Mouse (Mus musculus) embryonic facial prominence, embryonic 10.5 days (tissue): Measurements from ENCODE around the gene Dcaf7. TPM values are rescaled to one million over a fixed set of nuclear protein-coding genes. Genes with fewer than 3 reads are reported as not detected.

Experiments
- DNase-seq: peaks from one replicate; pipeline ENCODE4 v3.0.0-alpha.2; 2017; ENCODE audit warnings: low spot score
- H3K27ac ChIP-seq: fragments of 300-500 bp; sonication (generic); replicated peaks from 2 replicates; pipeline ENCODE4 v1.5.1; 2016; ENCODE audit warnings: mild to moderate bottlenecking
- H3K27me3 ChIP-seq: fragments of 300-500 bp; sonication (generic); replicated peaks from 2 replicates; pipeline ENCODE4 v1.6.1; 2016; ENCODE audit warnings: low read depth, mild to moderate bottlenecking; ENCODE audit not compliant: poor library complexity, severe bottlenecking
- H3K36me3 ChIP-seq: fragments of 300-500 bp; sonication (generic); replicated peaks from 2 replicates; pipeline ENCODE4 v1.6.1; 2016; ENCODE audit warnings: mild to moderate bottlenecking, moderate library complexity
- H3K4me1 ChIP-seq: fragments of 300-500 bp; sonication (generic); 2 replicates; pipeline ENCODE4 v1.6.1; 2016
- H3K4me3 ChIP-seq: fragments of 300-500 bp; sonication (generic); 2 replicates; pipeline ENCODE4 v1.5.1; 2016; ENCODE audit warnings: mild to moderate bottlenecking, moderate library complexity
- H3K9me3 ChIP-seq: fragments of 300-500 bp; sonication (generic); 2 replicates; pipeline ENCODE4 v1.6.1; 2016; ENCODE audit warnings: mild to moderate bottlenecking
- WGBS: fragments of 180-500 bp; shearing (Covaris S2); methylation state at CpG from one replicate; pipeline ENCODE4 v1.1.7; 2016; 5-methylcytosine and 5-hydroxymethylcytosine counted together
- polyA plus RNA-seq: library from polyadenylated mRNA; unstranded; fragments of >200 nt; fragmentation: Nextera tagmentation; extraction: Ambion mirVana; gene quantifications from 2 replicates; pipeline ENCODE4 v1.2.1, GENCODE M21; 2016

Gene Dcaf7
- polyA plus RNA-seq, 1 experiment from 2014 or later = 91.2 TPM

DNA sequence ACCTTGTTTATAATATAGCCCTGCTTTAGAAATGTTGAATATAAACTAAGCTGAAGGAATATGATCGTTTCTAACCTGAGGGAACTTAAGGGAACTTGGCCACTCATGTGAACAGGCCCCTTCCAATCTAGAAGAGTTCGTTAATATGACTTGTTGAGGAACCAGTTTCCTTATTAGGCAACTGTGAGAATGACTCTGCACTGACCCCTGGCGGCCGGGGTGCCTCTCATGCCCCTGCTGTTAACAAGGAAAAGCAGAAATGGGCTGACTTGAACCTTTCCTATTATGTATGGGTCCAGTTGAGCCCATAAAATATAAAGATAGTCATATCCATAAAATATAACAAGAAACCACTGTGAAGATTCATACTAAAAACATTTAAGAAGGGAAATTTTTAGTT, 39.6 kb downstream of the Dcaf7 start:
- no peaks in the 10 kb centered on the region for H3K27me3 ChIP-seq
- no peaks in the 10 kb centered on the region for H3K4me1 ChIP-seq
- peak; percentile 86 for DNase-seq
- H3K27ac ChIP-seq = no peak overlapping the region
- WGBS = 6% methylated on average over 4 of the region's 4 CpGs
- no peaks in the 10 kb centered on the region for H3K9me3 ChIP-seq
- H3K36me3 ChIP-seq = peaks cover 33% of the 10 kb centered on the region
- H3K4me3 ChIP-seq = no peak overlapping the region

DNA sequence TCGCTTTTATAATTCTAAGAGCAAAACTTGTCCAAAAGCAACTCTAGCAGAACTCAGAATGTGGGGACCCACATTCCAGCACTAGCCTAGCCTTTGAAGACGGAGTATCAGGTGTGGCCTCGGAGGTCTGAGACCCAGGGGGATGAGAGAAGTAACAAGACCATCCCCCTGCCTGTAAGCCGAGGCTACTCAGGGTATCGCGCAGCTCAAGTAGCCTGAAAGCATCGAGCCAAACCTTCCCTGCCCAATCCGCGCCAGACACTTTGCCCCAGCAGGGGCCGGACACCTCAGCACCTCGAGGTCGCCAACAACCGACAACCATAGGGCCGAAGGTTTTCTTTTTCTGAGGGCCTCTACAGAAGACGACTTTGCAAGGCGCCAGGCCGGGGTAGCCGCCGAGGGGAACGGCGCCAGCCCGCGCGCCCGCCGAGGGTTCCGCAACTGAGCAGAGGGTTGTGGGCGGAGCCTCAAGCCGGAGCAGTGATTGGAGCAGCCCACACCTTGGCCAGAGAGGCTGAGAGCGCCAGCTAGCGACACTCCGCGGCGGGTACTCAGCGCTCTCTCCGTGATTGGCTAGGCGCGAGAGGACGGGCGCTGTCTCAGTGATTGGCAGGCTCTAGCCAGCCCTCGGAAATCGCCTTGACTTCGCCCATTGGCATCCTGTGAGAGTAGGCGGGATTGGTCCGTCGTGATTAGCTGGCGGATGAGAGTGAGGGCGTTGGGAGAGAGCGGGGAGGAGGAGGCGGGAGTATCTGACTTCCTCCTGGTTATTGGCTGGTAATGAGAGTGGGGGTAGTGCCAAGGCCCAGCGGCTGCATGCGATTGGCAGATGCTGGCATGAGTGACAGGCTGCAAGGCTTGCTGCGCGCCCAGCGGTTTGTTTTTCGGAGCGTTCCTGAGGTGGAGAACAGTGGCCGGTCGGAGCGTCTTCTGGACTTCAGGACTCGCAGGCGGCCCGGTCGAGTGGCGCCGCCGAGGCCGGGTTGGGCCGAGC, 47.3 kb downstream of the Dcaf7 start, which contains the start of gene Map3k3:
TSS of gene Map3k3 (plus strand) at position 906 of the 994 bp plus-strand sequence.
- peak within 1 kb of the TSS; percentile 94 for H3K27ac ChIP-seq
- no peaks in the 10 kb centered on the region for H3K9me3 ChIP-seq
- no peaks in the 10 kb centered on the region for H3K36me3 ChIP-seq
- no peaks in the 10 kb centered on the region for H3K27me3 ChIP-seq
- H3K4me3 ChIP-seq = peak within 1 kb of the TSS; percentile 87
- peak; percentile 99 for DNase-seq
- H3K4me1 ChIP-seq = peaks cover 26% of the 10 kb centered on the region
- WGBS = under 1% methylated on average over 69 of the region's 69 CpGs

DNA sequence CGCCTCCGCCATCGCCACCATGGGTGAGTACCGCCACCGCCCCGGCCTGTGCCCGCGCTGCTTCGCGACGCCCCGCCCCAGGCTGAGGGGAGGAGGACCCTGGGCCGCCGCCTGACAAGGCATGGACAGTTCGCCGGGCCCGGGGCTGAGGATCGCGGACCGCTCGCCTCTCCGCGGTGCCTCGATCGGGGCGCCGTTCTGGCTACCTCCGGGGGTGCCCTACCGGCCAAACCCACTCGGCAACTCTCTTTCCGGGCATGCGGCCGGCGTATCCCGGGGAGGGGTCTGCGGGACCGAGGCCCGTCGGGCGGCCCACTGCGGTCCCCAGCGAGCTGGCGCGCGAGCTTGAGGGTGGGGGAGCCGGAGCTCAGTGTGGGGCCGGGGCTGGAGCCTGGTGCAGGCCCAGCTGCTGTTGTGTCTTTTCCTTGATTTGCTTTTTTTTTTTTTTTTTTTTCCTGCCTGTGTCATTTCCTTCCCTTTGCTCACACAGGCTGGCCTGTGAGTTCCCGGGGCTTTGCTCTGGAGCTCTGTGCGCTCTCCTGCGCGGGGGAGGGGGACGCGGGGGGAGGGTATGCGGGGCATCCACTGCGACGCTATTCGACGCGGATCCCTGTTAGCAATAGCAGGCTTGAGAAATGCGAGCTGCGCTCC, 48.4 kb downstream of the Dcaf7 start:
- no peaks in the 10 kb centered on the region for H3K36me3 ChIP-seq
- H3K27ac ChIP-seq = peak overlapping the region; percentile 94
- H3K4me3 ChIP-seq = peak overlapping the region; percentile 87
- no peaks in the 10 kb centered on the region for H3K27me3 ChIP-seq
- H3K4me1 ChIP-seq = peaks cover 26% of the 10 kb centered on the region
- under 1% methylated on average over 61 of the region's 61 CpGs for WGBS
- DNase-seq = peak; percentile 86
- no peaks in the 10 kb centered on the region for H3K9me3 ChIP-seq

DNA sequence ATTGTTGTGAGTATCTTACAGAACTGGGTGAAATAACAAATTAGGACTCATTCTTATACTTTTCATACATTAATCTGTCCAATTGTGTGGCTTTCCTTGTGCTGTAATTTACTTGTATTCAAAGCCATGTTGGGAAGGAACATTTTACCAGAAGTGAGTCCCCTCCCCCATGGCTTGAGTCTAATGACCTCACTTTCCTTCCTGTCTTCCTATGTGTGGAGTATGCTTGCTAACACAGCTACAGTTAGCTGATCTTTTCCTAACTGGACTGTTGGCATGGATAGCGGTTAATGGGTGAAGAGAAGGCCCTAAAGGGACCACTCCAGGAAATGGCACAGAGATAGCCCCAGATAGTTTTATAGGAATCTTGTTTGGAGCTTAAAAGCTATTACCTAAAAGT, 61.6 kb downstream of the Dcaf7 start:
- no peak for DNase-seq
- 92% methylated on average over 1 of the region's 1 CpGs for WGBS
- H3K4me3 ChIP-seq = no peak overlapping the region
- no peaks in the 10 kb centered on the region for H3K4me1 ChIP-seq
- no peaks in the 10 kb centered on the region for H3K27me3 ChIP-seq
- H3K36me3 ChIP-seq = peaks cover 37% of the 10 kb centered on the region
- no peak overlapping the region; the same call in 1 of the 2 replicates for H3K27ac ChIP-seq
- no peaks in the 10 kb centered on the region for H3K9me3 ChIP-seq

DNA sequence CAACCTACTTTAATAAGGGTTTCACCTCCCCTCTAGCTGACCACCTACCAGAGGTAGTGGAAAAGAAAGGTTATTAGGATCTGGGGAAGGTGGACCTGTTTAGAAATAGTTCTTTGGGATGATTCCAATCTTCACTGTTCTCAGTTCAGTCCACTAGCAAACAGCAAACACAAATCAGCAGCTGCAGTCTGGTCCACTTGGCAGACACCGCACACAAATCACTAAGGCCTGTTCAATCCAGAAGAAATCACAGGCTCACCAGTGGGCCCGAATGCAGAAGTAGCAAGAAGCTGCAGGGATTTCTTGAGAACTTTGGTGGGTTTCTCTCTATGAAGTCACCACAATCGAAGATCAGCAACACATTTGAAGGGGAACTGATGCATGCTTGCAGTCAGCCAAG, 66.2 kb downstream of the Dcaf7 start:
- no peak overlapping the region for H3K27ac ChIP-seq
- no peaks in the 10 kb centered on the region for H3K9me3 ChIP-seq
- no peak for DNase-seq
- H3K4me1 ChIP-seq = no peaks in the 10 kb centered on the region
- no peak overlapping the region for H3K4me3 ChIP-seq
- WGBS = 92% methylated on average over 3 of the region's 3 CpGs
- no peaks in the 10 kb centered on the region for H3K27me3 ChIP-seq
- H3K36me3 ChIP-seq = peaks cover 31% of the 10 kb centered on the region

DNA sequence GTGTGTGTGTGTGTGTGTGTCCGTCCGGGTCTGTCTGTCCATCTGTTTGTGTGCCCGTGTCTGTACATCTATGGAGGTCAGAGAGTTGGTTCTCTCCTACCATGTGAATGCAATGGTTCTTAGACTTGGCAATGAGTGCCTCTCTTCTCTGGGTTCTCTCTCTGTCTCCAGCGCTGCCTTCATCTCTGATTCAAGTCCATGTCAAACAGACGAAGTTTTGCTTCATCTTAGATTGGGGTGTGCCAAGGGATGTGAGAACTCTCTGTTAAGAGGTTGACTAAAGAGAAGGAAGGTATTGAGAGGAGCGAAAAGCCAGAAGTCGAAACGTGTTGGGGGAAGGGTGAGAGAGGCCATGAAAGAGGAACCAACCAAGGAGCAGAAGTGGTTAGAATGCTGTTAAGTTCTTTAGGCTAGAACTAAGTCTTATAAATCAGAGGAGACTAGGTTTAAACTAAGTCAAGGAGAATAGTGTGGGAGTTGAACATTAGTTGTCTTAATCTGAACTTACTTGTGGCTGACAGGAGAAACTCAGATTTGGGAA, 69.4 kb downstream of the Dcaf7 start:
- no peak for DNase-seq
- no peaks in the 10 kb centered on the region for H3K4me1 ChIP-seq
- H3K9me3 ChIP-seq = no peaks in the 10 kb centered on the region
- 83% methylated on average over 8 of the region's 8 CpGs for WGBS
- H3K27me3 ChIP-seq = no peaks in the 10 kb centered on the region
- H3K36me3 ChIP-seq = peaks cover 23% of the 10 kb centered on the region
- no peak overlapping the region for H3K27ac ChIP-seq
- no peak overlapping the region for H3K4me3 ChIP-seq

Other genes with a start within 250 kb of the Dcaf7 start
- gene Cyb561, start 83.5 kb upstream of the Dcaf7 start, polyA plus RNA-seq = 13.2 and 14.0 TPM in 2 replicates
- gene Ace, start 68.9 kb upstream of the Dcaf7 start, polyA plus RNA-seq = 0.45 and 0.50 TPM in 2 replicates
- gene Ace3, start 42.2 kb upstream of the Dcaf7 start, polyA plus RNA-seq = not detected in 2 replicates
- 0.30 and 0.48 TPM in 2 replicates for gene Kcnh6, start 28.7 kb upstream of the Dcaf7 start, polyA plus RNA-seq
- 12.7 and 13.8 TPM in 2 replicates for gene Taco1, start 29.2 kb downstream of the Dcaf7 start, polyA plus RNA-seq
- 20.9 and 23.9 TPM in 2 replicates for gene Map3k3, start 47.7 kb downstream of the Dcaf7 start, polyA plus RNA-seq
- 1.5 TPM in 1 of 2 replicates, not detected in the other for gene Gm10840, start 124.0 kb downstream of the Dcaf7 start, polyA plus RNA-seq
- gene Limd2, start 124.0 kb downstream of the Dcaf7 start, polyA plus RNA-seq = 445 and 476 TPM in 2 replicates
- 40.0 and 40.4 TPM in 2 replicates for gene Strada, start 165.3 kb downstream of the Dcaf7 start, polyA plus RNA-seq
- 71.2 and 72.9 TPM in 2 replicates for gene Ccdc47, start 179.5 kb downstream of the Dcaf7 start, polyA plus RNA-seq
- gene Ddx42, start 180.1 kb downstream of the Dcaf7 start, polyA plus RNA-seq = 107 and 108 TPM in 2 replicates
- 85.3 and 92.0 TPM in 2 replicates for gene Ftsj3, start 219.2 kb downstream of the Dcaf7 start, polyA plus RNA-seq
- gene Psmc5, start 219.3 kb downstream of the Dcaf7 start, polyA plus RNA-seq = 419 and 430 TPM in 2 replicates
- gene Smarcd2, start 236.1 kb downstream of the Dcaf7 start, polyA plus RNA-seq = 35.9 and 37.1 TPM in 2 replicates
- 0.21 and 0.28 TPM in 2 replicates for gene Tcam1, start 239.8 kb downstream of the Dcaf7 start, polyA plus RNA-seq